Mouse (Mus musculus) ES-E14 (cell line): ENCODE results near the gene Robo2.

Experiments
- HCFC1 ChIP-seq: IDR thresholded peaks from 2 replicates; pipeline ENCODE4 v1.6.1; 2012; ENCODE audit warnings: low read length, inconsistent platforms, borderline replicate concordance; ENCODE audit not compliant: insufficient read depth
- ZC3H11A ChIP-seq: IDR thresholded peaks from 2 replicates; pipeline ENCODE4 v1.6.1; 2012; ENCODE audit warnings: low read depth, mild to moderate bottlenecking, inconsistent platforms, low read length, borderline replicate concordance

GRCm38 (mm10) chr16:74072671-74073070 is 339.0 kb downstream of the Robo2 start:
- TF ChIP-seq HCFC1 (no peak), ZC3H11A (no peak)
